Mouse (Mus musculus): ENCODE data around the gene Tead3.
"Not testable (repeated sequence)": the region's sequence is repeated elsewhere in the genome, so short reads cannot be mapped to it uniquely, and the experiment has no call there.

The Tead3 gene

GRCm38 (mm10) chr17:28358576-28359261, 8.1 kb upstream of the Tead3 start:
- not testable (repeated sequence) for DNase-seq (ENCODE audit: low spot score)

- no peak for DNase-seq (ENCODE audit: low spot score)
These were observed 5.3 kb upstream of the Tead3 start for GRCm38 (mm10) chr17:28355871-28356270.

- no peak for DNase-seq (ENCODE audit: low spot score)
These were observed 1.4 kb upstream of the Tead3 start for GRCm38 (mm10) chr17:28352018-28352417.

GRCm38 (mm10) chr17:28351353-28351890, 805 bp upstream of the Tead3 start:
- DNase-seq (ENCODE audit: low spot score) = no peak

- peak; percentile 53 for DNase-seq (ENCODE audit: low spot score)
These were observed 634 bp downstream of the Tead3 start for GRCm38 (mm10) chr17:28349901-28350465.

GRCm38 (mm10) chr17:28349264-28349880, 1.2 kb downstream of the Tead3 start:
- DNase-seq (ENCODE audit: low spot score) = peak; percentile 12

- no peak for DNase-seq (ENCODE audit: low spot score)
These were observed 2.4 kb downstream of the Tead3 start for GRCm38 (mm10) chr17:28348211-28348610.

- no peak for DNase-seq (ENCODE audit: low spot score)
These were observed 3.3 kb downstream of the Tead3 start for GRCm38 (mm10) chr17:28347327-28347726.

GRCm38 (mm10) chr17:28345882-28346281, 4.7 kb downstream of the Tead3 start:
- DNase-seq (ENCODE audit: low spot score) = no peak

- no peak for DNase-seq (ENCODE audit: low spot score)
These were observed 5.3 kb downstream of the Tead3 start for GRCm38 (mm10) chr17:28345271-28345721.

GRCm38 (mm10) chr17:28344670-28345069, 5.9 kb downstream of the Tead3 start:
- DNase-seq (ENCODE audit: low spot score) = no peak

- no peak for DNase-seq (ENCODE audit: low spot score)
These were observed 6.5 kb downstream of the Tead3 start for GRCm38 (mm10) chr17:28344050-28344607.

GRCm38 (mm10) chr17:28341091-28341490, 9.5 kb downstream of the Tead3 start:
- DNase-seq (ENCODE audit: low spot score) = peak; percentile 76

- no peak for DNase-seq (ENCODE audit: low spot score)
These were observed 10.0 kb downstream of the Tead3 start for GRCm38 (mm10) chr17:28340578-28340977.

GRCm38 (mm10) chr17:28337547-28337946, 13.1 kb downstream of the Tead3 start:
- DNase-seq (ENCODE audit: low spot score) = no peak

GRCm38 (mm10) chr17:28335267-28335666, 15.3 kb downstream of the Tead3 start:
- DNase-seq (ENCODE audit: low spot score) = no peak

GRCm38 (mm10) chr17:28332915-28333546, 17.6 kb downstream of the Tead3 start:
- DNase-seq (ENCODE audit: low spot score) = peak; percentile 57

GRCm38 (mm10) chr17:28332113-28332914, 18.3 kb downstream of the Tead3 start:
- no peak for DNase-seq (ENCODE audit: low spot score)

- DNase-seq (ENCODE audit: low spot score) = no peak
These were observed 19.1 kb downstream of the Tead3 start for GRCm38 (mm10) chr17:28331241-28332112.

- DNase-seq (ENCODE audit: low spot score) = not testable (repeated sequence)
These were observed 20.0 kb downstream of the Tead3 start for GRCm38 (mm10) chr17:28330590-28330989.

GRCm38 (mm10) chr17:28330232-28330546, 20.4 kb downstream of the Tead3 start:
- DNase-seq (ENCODE audit: low spot score) = no peak
